Mouse (Mus musculus) spleen, adult 18-20 months (tissue): ENCODE measurements around the gene Hist1h3e.
"Not testable (repeated sequence)": the region's sequence is repeated elsewhere in the genome, so short reads cannot be mapped to it uniquely, and the experiment has no call there.

Experiments
- DNase-seq, 2 experiments: peaks; one replicate each; pipeline ENCODE4 v3.0.0; 2022; ENCODE audit warnings: mixed read lengths in 2 of 2

Gene Hist1h3e

GRCm38 (mm10) chr13:23582219-23583056 is 20.3 kb upstream of the Hist1h3e start:
- no peak for DNase-seq

DNA sequence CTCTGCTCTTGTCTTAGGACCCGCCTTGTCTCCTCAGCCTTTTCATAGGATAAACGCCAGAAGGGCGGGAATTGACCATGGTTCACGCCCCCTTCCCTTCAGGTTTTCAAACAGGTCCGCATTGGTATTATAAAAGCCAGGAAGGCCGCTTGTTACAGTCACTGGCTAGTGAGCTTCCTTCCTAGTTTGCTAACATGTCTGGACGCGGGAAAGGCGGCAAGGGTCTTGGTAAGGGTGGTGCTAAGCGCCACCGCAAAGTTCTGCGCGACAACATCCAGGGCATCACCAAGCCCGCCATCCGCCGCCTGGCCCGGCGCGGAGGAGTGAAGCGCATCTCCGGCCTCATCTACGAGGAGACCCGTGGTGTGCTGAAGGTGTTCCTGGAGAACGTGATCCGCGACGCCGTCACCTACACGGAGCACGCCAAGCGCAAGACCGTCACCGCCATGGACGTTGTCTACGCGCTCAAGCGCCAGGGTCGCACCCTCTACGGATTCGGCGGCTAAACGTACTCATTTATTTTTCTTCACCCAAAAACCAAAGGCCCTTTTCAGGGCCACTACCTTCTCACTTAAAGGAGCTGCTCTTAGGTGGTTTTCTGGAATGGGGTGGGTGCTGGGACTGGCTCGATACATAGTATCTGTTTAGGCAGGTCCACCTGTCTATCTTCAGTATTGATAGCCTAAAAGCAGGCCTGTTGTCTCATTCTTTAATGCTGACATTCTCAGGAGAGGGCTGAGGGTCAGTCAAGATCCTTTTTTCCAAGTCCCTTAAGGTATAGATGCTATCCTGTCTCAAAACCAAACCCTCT is 19.4 kb upstream of the Hist1h3e start, which contains the start of gene Hist1h4d:
TSS of gene Hist1h4d (plus strand) at position 191 of the 811 bp plus-strand sequence.
- DNase-seq = peak; percentile 86 to 90

GRCm38 (mm10) chr13:23577835-23578234 is 15.7 kb upstream of the Hist1h3e start:
- DNase-seq = no peak

DNA sequence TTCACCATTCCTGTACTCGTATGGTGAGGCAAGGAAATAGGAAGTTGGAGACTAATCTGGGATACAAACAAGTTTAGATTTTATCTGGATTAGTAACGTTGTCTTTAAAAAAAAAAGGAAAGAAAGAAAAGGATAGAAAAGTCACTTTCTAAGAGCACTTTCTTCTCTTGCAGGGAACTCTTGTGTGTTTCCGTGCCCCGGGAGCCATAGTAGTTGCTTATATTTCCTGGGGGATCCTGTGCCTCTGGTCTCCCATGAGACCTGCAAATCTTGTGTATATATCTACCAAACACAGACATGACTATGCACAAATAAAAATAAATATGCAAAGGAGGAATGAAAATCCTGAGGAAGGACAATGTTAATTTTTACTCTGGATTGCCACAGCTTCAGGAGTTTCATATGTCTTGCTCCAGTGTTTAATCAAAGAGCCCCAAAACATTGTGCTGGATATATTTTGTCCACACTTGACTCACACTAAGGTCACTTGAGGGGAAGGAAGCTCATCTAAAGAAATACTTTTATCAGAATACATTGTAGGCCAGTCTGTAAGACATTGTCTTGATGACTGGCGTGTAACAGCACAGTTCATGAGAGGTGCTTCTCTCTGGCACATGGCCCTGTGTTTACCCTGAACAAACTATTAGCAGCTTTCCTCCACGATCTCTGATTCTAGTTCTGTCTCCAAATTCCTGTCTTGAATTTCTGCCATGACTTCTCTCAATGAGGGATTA is 14.9 kb upstream of the Hist1h3e start:
- no peak for DNase-seq

GRCm38 (mm10) chr13:23576351-23576881 is 14.2 kb upstream of the Hist1h3e start:
- no peak for DNase-seq

GRCm38 (mm10) chr13:23575864-23576313 is 13.7 kb upstream of the Hist1h3e start:
- DNase-seq = not testable (repeated sequence)

GRCm38 (mm10) chr13:23575271-23575851 is 13.2 kb upstream of the Hist1h3e start, which contains the start of gene Hist1h3d:
Hist1h3d (plus strand) TSS chr13:23575763.
- DNase-seq = peak in 1 of 2 experiments; percentile 32

GRCm38 (mm10) chr13:23574546-23575170 is 12.5 kb upstream of the Hist1h3e start:
- not testable (repeated sequence) for DNase-seq

DNA sequence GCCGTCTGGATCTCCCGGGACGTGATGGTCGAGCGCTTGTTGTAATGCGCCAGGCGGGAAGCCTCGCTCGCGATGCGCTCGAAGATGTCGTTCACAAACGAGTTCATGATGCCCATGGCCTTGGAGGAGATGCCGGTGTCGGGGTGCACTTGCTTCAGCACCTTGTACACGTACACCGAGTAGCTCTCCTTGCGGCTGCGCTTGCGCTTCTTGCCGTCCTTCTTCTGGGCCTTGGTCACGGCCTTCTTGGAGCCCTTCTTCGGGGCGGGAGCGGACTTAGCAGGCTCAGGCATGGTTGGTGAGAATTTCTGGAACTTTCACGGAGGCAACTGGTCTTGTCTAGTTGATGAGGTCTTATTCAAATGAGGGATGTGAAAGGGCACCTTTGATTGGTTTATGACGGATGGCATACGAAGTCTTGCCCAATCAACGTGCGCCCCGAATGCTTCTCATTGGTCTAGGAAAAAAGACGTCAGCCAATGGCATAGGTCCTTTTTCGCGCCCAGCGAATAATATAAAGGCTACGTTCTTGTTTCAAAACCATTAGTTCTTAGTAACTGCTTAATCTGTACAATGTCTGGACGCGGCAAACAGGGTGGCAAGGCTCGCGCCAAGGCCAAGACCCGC is 11.8 kb upstream of the Hist1h3e start, which contains the start of the genes Hist1h2bf and Hist1h2ad:
TSS of gene Hist1h2bf (minus strand) at position 299 of the 627 bp plus-strand sequence.
TSS of gene Hist1h2ad (plus strand) at position 484 of the 627 bp plus-strand sequence.
- DNase-seq = peak; percentile 72 to 77

- not testable (repeated sequence) for DNase-seq
Observed at GRCm38 (mm10) chr13:23573034-23573897, 11.1 kb upstream of the Hist1h3e start.

- no peak for DNase-seq
Observed at GRCm38 (mm10) chr13:23572218-23573033, 10.3 kb upstream of the Hist1h3e start.

GRCm38 (mm10) chr13:23571504-23572217 is 9.5 kb upstream of the Hist1h3e start:
- not testable (repeated sequence) for DNase-seq

GRCm38 (mm10) chr13:23571022-23571503 is 8.9 kb upstream of the Hist1h3e start, which contains the start of the genes Hist1h2ae and Hist1h2bg:
Hist1h2ae (minus strand) TSS chr13:23571220.
Hist1h2bg (plus strand) TSS chr13:23571396.
- peak; percentile 64 for DNase-seq

DNA sequence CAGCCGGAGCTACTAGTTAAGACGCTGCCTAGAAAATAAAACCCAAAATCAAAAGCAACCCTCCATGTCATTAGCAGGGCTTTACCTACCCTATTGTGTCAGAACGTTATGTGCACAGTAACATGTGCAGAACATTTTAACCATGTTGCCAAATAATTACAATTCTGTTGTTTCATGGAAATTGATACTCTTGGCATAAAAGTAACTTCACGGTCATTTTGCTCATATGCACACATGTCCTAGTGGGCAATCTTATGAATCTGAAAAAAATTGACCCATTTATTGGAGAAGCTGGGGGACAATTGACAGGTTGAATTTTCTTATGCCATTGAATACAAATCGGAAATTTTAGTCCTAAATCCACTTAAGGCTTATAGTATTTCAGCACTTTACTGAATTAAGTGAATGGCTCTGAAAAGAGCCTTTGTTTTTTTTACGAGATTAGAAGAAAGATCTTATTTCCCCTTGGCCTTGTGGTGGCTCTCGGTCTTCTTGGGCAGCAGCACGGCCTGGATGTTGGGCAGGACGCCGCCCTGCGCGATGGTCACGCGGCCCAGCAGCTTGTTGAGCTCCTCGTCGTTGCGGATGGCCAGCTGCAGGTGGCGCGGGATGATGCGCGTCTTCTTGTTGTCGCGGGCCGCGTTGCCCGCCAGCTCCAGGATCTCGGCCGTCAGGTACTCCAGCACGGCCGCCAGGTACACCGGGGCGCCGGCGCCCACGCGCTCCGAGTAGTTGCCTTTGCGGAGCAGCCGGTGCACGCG is 8.3 kb upstream of the Hist1h3e start:
- not testable (repeated sequence) for DNase-seq

DNA sequence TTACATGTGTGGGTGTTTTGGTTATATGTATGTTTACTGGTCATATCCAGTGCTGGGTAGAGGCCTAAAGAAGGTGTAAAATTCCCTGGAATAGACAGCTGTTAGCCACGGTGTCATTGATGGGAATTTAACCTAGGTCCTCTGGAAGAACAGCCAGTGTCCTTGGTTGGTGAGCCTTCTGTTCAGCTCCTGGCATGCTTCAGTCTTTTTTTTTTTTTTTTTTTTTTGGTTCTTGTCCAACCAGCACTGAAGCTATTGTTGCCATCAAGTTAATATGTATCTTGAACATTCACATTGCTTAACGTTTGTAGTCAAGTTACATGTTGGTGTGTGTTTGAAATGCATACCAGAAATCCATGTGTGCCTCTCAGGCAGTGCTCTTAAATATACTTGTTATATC is 2.3 kb upstream of the Hist1h3e start:
- no peak for DNase-seq

DNA sequence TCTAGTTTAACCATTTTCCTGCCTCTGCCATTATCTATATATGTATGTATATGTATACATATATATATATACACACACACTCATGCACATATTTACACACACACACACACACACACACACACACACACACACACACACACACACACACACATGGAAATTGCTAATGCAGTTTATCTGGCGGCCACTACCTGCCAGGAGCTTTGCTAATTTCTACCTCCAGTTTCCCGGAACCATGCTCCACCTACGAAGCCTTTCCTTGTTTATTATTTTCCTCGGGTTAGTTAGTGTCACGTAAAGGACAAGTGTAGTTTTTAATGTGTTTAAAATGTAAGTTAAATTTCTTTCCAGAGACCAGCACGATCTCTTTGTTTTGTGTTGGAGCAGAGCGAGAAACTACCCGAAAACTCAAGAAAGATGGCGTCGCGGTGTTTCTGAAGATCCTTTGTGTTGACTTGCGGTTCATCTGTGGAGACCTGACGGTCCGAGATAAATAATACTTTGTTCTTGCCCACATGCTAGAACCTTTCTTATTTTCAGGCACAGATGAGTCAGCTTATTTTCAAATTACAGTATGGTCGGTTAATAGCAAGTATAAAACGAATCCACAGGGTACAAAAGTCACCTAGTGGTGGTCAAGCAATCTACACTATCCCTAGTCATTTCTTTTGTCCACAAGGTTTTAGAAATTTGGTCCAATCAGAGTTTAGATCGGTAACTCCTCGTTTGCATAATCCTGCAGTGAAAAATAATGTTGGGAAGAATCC is 712 bp upstream of the Hist1h3e start:
- no peak for DNase-seq
